Mouse (Mus musculus) cerebellum, postnatal 10 days (tissue): ENCODE results near the gene Cpz.

Experiments
- DNase-seq, 2 experiments: peaks; one replicate each; pipeline ENCODE4 v3.0.0; 2021; ENCODE audit warnings: mixed read lengths in 2 of 2

Gene Cpz

DNA sequence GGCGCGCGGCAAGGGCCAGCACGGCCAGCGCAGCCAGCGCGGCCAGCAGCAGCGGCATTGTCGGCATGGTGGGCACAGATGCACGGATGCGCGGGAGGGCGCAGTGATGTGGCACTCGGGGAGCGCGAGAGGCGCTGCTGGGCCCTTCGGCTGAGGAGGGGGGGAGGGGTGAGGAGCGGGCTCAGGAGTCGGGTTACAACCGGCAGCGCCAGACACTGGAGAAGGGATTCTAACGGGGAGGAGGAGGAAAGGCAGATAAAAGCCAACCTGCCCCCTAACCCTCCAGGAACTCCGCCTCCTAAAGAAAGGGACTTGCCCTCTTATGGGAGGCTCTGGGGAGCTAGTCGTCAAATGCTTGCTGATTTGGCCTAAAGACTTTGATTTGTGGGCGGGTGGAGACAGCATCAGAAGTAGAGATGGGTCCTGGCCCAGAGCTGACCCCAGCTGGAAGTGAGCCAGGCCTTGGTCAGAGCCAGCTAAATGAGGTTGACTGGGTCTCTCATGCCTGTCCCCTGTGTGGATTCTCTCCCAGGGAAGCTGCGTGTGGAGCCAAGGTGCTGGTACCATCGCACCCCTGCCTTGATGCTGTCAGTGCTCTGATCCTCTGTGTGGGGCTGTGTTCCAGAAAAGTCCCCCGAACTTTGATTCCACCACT is at the start of gene Cpz:
Gene Cpz, minus strand, starts transcription at position 230 of the 655 bp plus-strand sequence.
- peak; percentile 58 to 66 for DNase-seq

- DNase-seq: peak; percentile 95 to 97
Observed at GRCm38 (mm10) chr5:35574653-35575599, 49.4 kb upstream of the Cpz start, which contains the start of gene Trmt44. Trmt44 (minus strand) TSS chr5:35575070.

GRCm38 (mm10) chr5:35571546-35571945 is 46.0 kb upstream of the Cpz start:
- no peak for DNase-seq

GRCm38 (mm10) chr5:35566632-35567031 is 41.1 kb upstream of the Cpz start:
- no peak for DNase-seq

GRCm38 (mm10) chr5:35565217-35565616 is 39.7 kb upstream of the Cpz start:
- no peak for DNase-seq

DNA sequence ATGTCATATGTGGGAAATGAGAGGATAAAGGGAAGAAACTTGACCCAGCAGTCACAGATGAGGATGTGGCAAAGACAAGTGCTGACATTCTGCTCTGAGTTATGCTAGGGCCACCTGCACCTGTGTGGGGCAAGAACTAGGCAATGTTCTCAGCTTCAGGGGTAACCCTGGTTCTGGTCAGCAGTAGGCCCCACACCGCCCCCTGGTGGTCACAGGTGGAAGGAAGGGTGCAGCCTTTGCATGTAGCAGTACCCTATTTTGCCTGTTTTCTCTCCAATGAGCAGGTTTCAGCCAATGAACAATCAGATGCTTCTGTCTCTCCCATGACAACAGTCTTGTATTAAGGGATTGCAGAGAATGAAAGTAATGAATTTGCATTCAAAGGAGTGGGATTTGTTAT is 38.0 kb upstream of the Cpz start:
- DNase-seq: peak; percentile 91 to 95

- DNase-seq: no peak
Observed at GRCm38 (mm10) chr5:35562616-35563015, 37.1 kb upstream of the Cpz start.

DNA sequence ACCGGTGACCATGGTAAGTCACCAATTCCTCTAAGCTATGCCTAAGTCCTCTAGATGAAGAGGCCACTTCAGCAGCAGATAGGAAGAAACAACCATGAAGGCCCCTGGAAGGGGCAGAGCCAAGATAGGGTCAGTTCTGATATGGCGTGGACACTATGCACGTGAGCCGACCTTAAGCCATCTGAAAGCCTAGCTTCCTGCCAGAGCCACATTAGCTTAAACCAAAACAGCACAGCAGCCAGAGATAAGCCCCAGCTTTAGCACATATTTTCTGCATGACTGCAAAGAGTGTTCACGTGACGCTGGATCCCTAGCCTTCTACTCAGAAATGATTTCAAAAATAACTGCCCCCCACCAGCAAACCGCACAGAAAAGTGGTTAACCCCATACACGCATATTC is 33.9 kb upstream of the Cpz start:
- DNase-seq: no peak

DNA sequence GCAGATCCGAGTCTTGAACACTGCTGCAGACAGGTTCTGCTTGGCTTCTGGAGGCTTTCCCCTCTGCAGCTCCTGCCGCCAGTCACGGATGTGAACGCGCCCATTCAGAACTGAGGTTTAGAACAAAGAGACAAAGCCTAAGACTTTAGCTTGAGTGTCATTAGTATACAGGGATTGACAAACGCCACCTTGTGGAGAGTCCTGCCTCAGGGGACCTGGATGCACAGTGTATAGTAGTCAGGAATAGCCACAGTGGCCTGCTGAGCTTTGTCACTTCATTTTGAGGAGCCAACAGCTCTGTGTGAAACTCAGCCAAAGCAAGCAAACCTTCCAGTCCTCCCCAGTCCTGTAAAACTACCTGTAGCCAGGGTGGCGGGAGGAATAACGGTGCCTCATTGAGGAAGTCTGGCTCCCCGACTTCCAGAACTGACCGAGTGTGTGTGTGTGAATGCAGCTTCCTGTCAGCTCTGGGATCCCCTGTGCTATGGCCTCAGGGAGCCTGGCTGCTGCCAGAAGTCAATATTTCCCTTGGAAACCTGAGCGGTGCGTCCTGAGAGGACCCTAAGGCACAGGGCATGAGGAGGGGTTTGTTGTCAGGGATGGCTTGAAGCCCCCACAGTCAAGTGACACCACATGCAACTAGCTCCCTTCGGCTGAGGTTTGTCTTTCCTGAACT is 32.6 kb upstream of the Cpz start:
- peak in 1 of 2 experiments; percentile 37 for DNase-seq

GRCm38 (mm10) chr5:35556393-35556792 is 30.9 kb upstream of the Cpz start:
- no peak for DNase-seq

- peak; percentile 51 to 63 for DNase-seq
Observed at GRCm38 (mm10) chr5:35552838-35553539, 27.5 kb upstream of the Cpz start.

GRCm38 (mm10) chr5:35551855-35552837 is 26.6 kb upstream of the Cpz start:
- DNase-seq: peak; percentile 78 to 88

DNA sequence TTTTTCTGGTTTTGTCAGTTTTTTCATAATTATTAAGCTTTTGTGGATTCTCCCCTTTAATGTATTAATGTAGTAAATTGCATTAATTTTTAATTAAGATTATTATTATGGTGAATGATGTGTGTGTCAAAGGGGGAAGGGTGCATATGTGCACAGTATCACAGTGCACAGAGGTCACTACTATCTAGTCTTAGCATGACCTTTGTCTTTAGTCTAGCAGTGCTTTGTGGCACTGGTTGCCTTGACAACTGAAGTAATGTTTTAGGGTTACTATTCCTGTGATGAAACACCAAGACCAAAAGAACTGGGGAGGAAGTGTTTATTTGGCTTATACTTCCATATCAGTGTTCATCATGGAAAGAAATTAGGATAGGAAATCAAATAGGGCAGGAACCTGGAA is 20.6 kb upstream of the Cpz start:
- DNase-seq: no peak

DNA sequence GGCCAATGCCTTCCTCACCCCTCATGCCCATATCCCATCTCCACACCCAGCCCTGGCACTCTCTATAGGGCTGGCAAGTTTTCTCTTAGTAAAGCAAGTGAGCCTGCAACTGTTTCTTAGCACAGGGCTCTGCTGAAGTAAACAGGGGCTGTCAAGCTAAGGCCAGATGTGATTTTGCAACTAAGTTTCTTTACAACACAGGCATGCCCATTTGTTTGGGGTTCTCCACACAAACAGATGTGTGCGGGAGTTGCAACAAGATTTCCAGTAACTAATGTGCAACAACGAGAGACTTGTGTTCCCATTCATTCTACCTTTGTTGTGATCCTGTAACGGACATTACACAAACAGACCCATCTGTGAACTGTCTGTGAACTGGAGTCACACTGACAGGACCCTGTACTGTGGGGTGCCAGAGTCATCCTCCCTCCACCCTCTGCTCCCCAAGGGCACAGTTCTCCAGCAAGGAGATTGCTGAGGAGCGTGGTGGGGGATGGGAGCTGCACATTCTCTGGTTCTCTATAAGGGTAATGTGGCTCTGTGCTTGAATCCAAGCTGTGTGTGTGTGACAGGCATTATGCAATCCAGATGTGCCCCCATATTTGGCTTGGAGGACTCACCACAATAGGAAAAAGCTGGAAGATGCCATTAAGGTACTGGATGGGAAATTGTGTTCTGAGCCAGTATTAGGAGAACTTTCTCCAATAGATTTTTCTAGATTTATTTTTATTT is 15.7 kb upstream of the Cpz start:
- DNase-seq: no peak

GRCm38 (mm10) chr5:35540555-35540954 is 15.1 kb upstream of the Cpz start:
- no peak for DNase-seq

DNA sequence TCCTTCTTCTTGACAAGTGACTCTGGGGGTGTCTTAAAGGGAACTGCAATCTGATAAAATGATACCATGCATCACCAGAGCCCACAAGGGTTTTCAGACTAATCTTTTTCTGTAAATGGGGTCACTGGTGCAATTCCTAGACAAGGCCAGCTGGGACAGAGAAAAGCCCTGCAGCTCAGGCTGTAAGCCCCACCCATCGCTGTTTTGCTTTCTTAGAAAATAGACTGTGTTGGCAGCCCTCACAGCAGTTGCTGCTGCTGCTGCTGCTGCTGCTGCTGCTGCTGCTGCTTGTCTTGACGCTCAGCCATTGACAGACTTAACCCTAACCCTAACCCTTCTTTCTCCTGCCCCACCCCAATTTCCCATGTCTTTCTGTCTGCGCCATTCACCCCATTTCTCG is 14.1 kb upstream of the Cpz start:
- no peak for DNase-seq

- no peak for DNase-seq
Observed at GRCm38 (mm10) chr5:35538022-35538421, 12.5 kb upstream of the Cpz start.

GRCm38 (mm10) chr5:35537474-35537873 is 12.0 kb upstream of the Cpz start:
- DNase-seq: no peak

GRCm38 (mm10) chr5:35536271-35536670 is 10.8 kb upstream of the Cpz start:
- no peak for DNase-seq

DNA sequence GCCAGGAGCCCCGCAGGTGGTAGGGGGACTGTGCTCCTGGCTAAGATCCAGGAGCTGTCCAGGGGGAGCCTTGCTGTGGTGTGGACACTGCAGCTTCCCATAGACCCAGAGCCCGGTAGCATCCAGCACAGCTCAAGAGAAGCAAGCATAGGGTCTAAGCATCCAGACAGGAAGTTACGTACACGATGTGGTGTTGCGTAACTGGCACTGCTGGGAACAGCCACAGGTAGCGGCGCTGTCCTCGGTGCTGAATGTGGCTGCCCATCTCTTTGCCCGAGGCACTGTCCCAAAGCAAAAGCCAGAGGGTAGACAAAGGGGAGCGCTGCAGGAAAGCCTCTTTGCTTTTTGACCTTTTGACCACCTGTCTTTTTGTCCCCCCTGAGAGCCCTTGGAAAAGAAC is 6.1 kb upstream of the Cpz start:
- DNase-seq: no peak

- DNase-seq: peak; percentile 74 to 79
Observed at GRCm38 (mm10) chr5:35530442-35530841, 4.9 kb upstream of the Cpz start.
